14 mouse cellular contexts compared by ENCODE assay signal in genomic region chr9:17500161-17500756, GRCm38 (mm10).
DNase-seq lines count a peak whose midpoint lies in the region; ATAC-seq and TF ChIP-seq lines count a peak whose summit lies in the region.
"Had no signal": no experiment of that assay in that cellular context is flagged by ENCODE, and none has a peak within 500 bp of the region (broad histone marks: within the 10 kb centered on the region; RNA-seq: fewer than 3 reads in every experiment).

No protein-coding gene starts in this region.

- TF ChIP-seq CTCF in kidney, postnatal 0 days (IDR thresholded peaks at IDR 0.05; ENCODE audit: low read depth): no peak

- H3K36me3 ChIP-seq in kidney, postnatal 0 days (ENCODE audit: insufficient read depth, low read length): no peaks in the 10 kb centered on the region
- H3K36me3 ChIP-seq: heart, embryonic 10.5 days had no signal

- no peaks in the 10 kb centered on the region for H3K9me3 ChIP-seq in kidney, postnatal 0 days (replicated peaks; ENCODE audit: low read length)
- H3K9me3 ChIP-seq: heart, embryonic 10.5 days had no signal

- H3K27ac ChIP-seq in kidney, postnatal 0 days: no peak overlapping the region
- H3K27ac ChIP-seq: heart, embryonic 10.5 days; liver, embryonic 14.5 days; macrophage had no signal

- H3K4me3 ChIP-seq in kidney, postnatal 0 days (replicated peaks; ENCODE audit: low read depth, low read length): no peak overlapping the region
- H3K4me3 ChIP-seq: heart, embryonic 10.5 days had no signal

- ATAC-seq in kidney, postnatal 0 days (replicated peaks; ENCODE audit: low FRiP score, low read depth): peak; percentile 77; the same call in 1 of the 2 replicates

- intact Hi-C loops in gastrocnemius, postnatal 14 days (cut with DNase I; ENCODE audit: low total_unique reads): no loop called here

- DNase-seq in embryo, embryonic 10.5 days (ENCODE audit: low spot score): peak; percentile 17
- DNase-seq in embryo, embryonic 9.5 days (ENCODE audit: extremely low spot score): no peak
- DNase-seq in kidney, postnatal 0 days (ENCODE audit: low spot score): peak; percentile 80
- DNase-seq in kidney, postnatal 14 days: no peak
- DNase-seq in embryo, embryonic 11.5 days (ENCODE audit: low read depth, low spot score): peak; percentile 22
- peak; percentile 68 for DNase-seq in mesoderm, embryonic 11.5 days (ENCODE audit: low read depth, low spot score)
- DNase-seq in gastrocnemius, postnatal 14 days: no peak
- DNase-seq in heart, adult 11 months: no peak
- DNase-seq: adrenal gland, adult 2 months; cerebellum, postnatal 10 days; kidney, postnatal 36 days had no signal

- no peaks in the 10 kb centered on the region for H3K4me1 ChIP-seq in kidney, postnatal 0 days (replicated peaks; ENCODE audit: insufficient read depth, low read length)
- H3K4me1 ChIP-seq: heart, embryonic 10.5 days had no signal

- WGBS in kidney, postnatal 0 days: 8% methylated on average over 7 of the region's 7 CpGs

- H3K4me2 ChIP-seq in kidney, postnatal 0 days (ENCODE audit: low read length): no peak overlapping the region

- H3K27me3 ChIP-seq in kidney, postnatal 0 days (ENCODE audit: insufficient read depth, low read length): no peaks in the 10 kb centered on the region

- no peak overlapping the region for H3K9ac ChIP-seq in kidney, postnatal 0 days (ENCODE audit: low read depth, low read length)
- H3K9ac ChIP-seq: liver, embryonic 14.5 days had no signal

Comparison
In these comparisons a context has a peak if more than half of its experiments do, and no peak if none do; other contexts are left out.
1. DNase-seq: peak in embryo, embryonic 10.5 days (single experiment), kidney, postnatal 0 days (single experiment), embryo, embryonic 11.5 days (single experiment) and mesoderm, embryonic 11.5 days (single experiment); none in embryo, embryonic 9.5 days (single experiment), kidney, postnatal 14 days (single experiment), gastrocnemius, postnatal 14 days (single experiment) and heart, adult 11 months (single experiment).